Mouse (Mus musculus) small intestine, adult 2 months (tissue): ENCODE data around the gene Tle2. TPM values are rescaled to one million over a fixed set of nuclear protein-coding genes. Genes with fewer than 3 reads are reported as not detected.

ENCODE experiments used
- H3K27ac ChIP-seq: fragments of 200-500 bp; 2 replicates; pipeline ENCODE4 v1.5.1; 2012; ENCODE audit warnings: low read depth, low read length, control low read depth, inconsistent platforms; ENCODE audit not compliant: insufficient read depth
- H3K27me3 ChIP-seq: fragments of 200-500 bp; 2 replicates; pipeline ENCODE4 v1.6.1; 2012; ENCODE audit warnings: mild to moderate bottlenecking, moderate library complexity, low read length, inconsistent platforms; ENCODE audit not compliant: control insufficient read depth, insufficient read depth
- H3K36me3 ChIP-seq: fragments of 200-500 bp; 2 replicates; pipeline ENCODE4 v1.6.1; 2012; ENCODE audit warnings: mild to moderate bottlenecking, low read length, control low read depth, inconsistent platforms; ENCODE audit not compliant: control insufficient read depth, insufficient read depth
- H3K4me1 ChIP-seq: fragments of 200-500 bp; 2 replicates; pipeline ENCODE4 v1.6.1; 2012; ENCODE audit warnings: low read length, inconsistent platforms, mixed read lengths; ENCODE audit not compliant: control insufficient read depth, insufficient read depth, insufficient read length
- H3K4me3 ChIP-seq: fragments of 200-500 bp; 2 replicates; pipeline ENCODE4 v1.5.1; 2012; ENCODE audit warnings: low read depth, mild to moderate bottlenecking, control low read depth, inconsistent platforms, low read length, moderate library complexity
- CTCF ChIP-seq: fragments of 200-500 bp; IDR thresholded peaks from 2 replicates; pipeline ENCODE4 v1.5.1; 2012; ENCODE audit warnings: low read depth, mild to moderate bottlenecking, control low read depth, inconsistent platforms, low read length, moderate library complexity, mixed read lengths; ENCODE audit not compliant: insufficient replicate concordance, insufficient read length; ENCODE audit errors: extremely low read depth
- POLR2A ChIP-seq: fragments of 200-500 bp; IDR thresholded peaks from 2 replicates; pipeline ENCODE4 v1.6.1; 2012; ENCODE audit warnings: low read depth, mild to moderate bottlenecking, control low read depth, inconsistent platforms, low read length, moderate library complexity
- WGBS: fragments of 180-500 bp; shearing (Covaris S2); methylation state at CpG from one replicate; pipeline ENCODE4 v1.1.7; 2018; 5-methylcytosine and 5-hydroxymethylcytosine counted together
- polyA plus RNA-seq: library from polyadenylated mRNA; depleted of rRNA; stranded (reverse); fragments of >200 nt; gene quantifications from 2 replicates; pipeline ENCODE4 v1.2.3, GENCODE M21; 2012

Gene Tle2
- polyA plus RNA-seq, 1 experiment, result 17.8 TPM

- peak overlapping the region; percentile 98 for H3K27ac ChIP-seq
- TF ChIP-seq POLR2A, result no peak
- 32% methylated on average over 5 of the region's 5 CpGs for WGBS
- H3K27me3 ChIP-seq, result no peaks in the 10 kb centered on the region
- peaks cover 43% of the 10 kb centered on the region for H3K4me1 ChIP-seq
- H3K36me3 ChIP-seq, result peaks cover 46% of the 10 kb centered on the region
- peak overlapping the region; percentile 84 for H3K4me3 ChIP-seq
Observed at GRCm38 (mm10) chr10:81541363-81541762, 33.0 kb upstream of the Tle2 start.

- Histone ChIP-seq H3K36me3 (peaks cover 44% of the 10 kb centered on the region), H3K27ac (peak overlapping the region; percentile 98), H3K4me1 (peaks cover 45% of the 10 kb centered on the region), H3K4me3 (peak overlapping the region; percentile 84), H3K27me3 (no peaks in the 10 kb centered on the region)
- TF ChIP-seq CTCF, result no peak
- peak; percentile 84 for TF ChIP-seq POLR2A
- WGBS, result 5% methylated on average over 10 of the region's 10 CpGs
Observed at GRCm38 (mm10) chr10:81541803-81542202, 32.6 kb upstream of the Tle2 start.

- Histone ChIP-seq H3K27ac (peak overlapping the region; percentile 98), H3K4me3 (peak overlapping the region; percentile 84), H3K27me3 (no peaks in the 10 kb centered on the region), H3K4me1 (peaks cover 43% of the 10 kb centered on the region), H3K36me3 (peaks cover 40% of the 10 kb centered on the region)
- 31% methylated on average over 7 of the region's 7 CpGs for WGBS
- TF ChIP-seq POLR2A (peak; percentile 68; the same call in 1 of the 2 replicates), CTCF (no peak)
Observed at GRCm38 (mm10) chr10:81542727-81543460, 31.5 kb upstream of the Tle2 start.

GRCm38 (mm10) chr10:81543633-81544032 is 30.7 kb upstream of the Tle2 start:
- Histone ChIP-seq H3K27ac (peak overlapping the region; percentile 98), H3K4me3 (peak overlapping the region; percentile 84), H3K36me3 (peaks cover 33% of the 10 kb centered on the region), H3K27me3 (no peaks in the 10 kb centered on the region), H3K4me1 (peaks cover 40% of the 10 kb centered on the region)
- 19% methylated on average over 1 of the region's 1 CpGs for WGBS
- TF ChIP-seq CTCF (no peak), POLR2A (peak; percentile 17; the same call in 1 of the 2 replicates)

- peak overlapping the region; percentile 98 for H3K27ac ChIP-seq
- peak; percentile 77; the same call in 1 of the 2 replicates for TF ChIP-seq POLR2A
- no peak for TF ChIP-seq CTCF
Observed at GRCm38 (mm10) chr10:81544296-81545160, 29.8 kb upstream of the Tle2 start.

GRCm38 (mm10) chr10:81545161-81545747 is 29.1 kb upstream of the Tle2 start, which contains the start of gene Gna11:
Gna11 (minus strand) TSS chr10:81545190.
- TF ChIP-seq CTCF (no peak), POLR2A (no peak; the same call in 1 of the 2 replicates)
- Histone ChIP-seq H3K36me3 (peaks cover 19% of the 10 kb centered on the region), H3K27me3 (no peaks in the 10 kb centered on the region), H3K27ac (peak within 1 kb of the TSS; percentile 98), H3K4me3 (peak within 1 kb of the TSS; percentile 84), H3K4me1 (peaks cover 35% of the 10 kb centered on the region)
- under 1% methylated on average over 59 of the region's 59 CpGs for WGBS

More at GRCm38 (mm10) chr10:81544296-81545160, 29.8 kb upstream of the Tle2 start:
- Histone ChIP-seq H3K36me3 (peaks cover 26% of the 10 kb centered on the region), H3K4me3 (peak overlapping the region; percentile 84), H3K27me3 (no peaks in the 10 kb centered on the region), H3K4me1 (peaks cover 36% of the 10 kb centered on the region)
- under 1% methylated on average over 93 of the region's 93 CpGs for WGBS
